Mouse (Mus musculus): ENCODE measurements around the gene Ascc1. TPM values are rescaled to one million over a fixed set of nuclear protein-coding genes. Genes with fewer than 3 reads are reported as not detected.
A peak's percentile ranks its signal among the peaks of the same experiment; 100 is the strongest.
"Not testable (repeated sequence)": the region's sequence is repeated elsewhere in the genome, so short reads cannot be mapped to it uniquely, and the experiment has no call there.

Ascc1 gene
- polyA plus RNA-seq, 1 experiment from 2014 or later: 46.6 TPM

GRCm38 (mm10) chr10:60140751-60141150 lies 138.1 kb downstream of the Ascc1 start:
- 93% methylated on average over 4 of the region's 4 CpGs for WGBS

GRCm38 (mm10) chr10:60141656-60142160 lies 139.1 kb downstream of the Ascc1 start:
- Histone ChIP-seq H3K4me2 (replicated peaks; ENCODE audit: low read depth, low read length) (no peak overlapping the region), H3K4me3 (ENCODE audit: low read depth, low read length) (no peak overlapping the region), H3K4me1 (ENCODE audit: control insufficient read depth, insufficient read depth, low read length) (peaks cover 4% of the 10 kb centered on the region; the same call in 1 of the 2 replicates), H3K9ac (replicated peaks; ENCODE audit: low read depth, low read length) (no peak overlapping the region), H3K9me3 (ENCODE audit: control insufficient read depth, low read depth, low read length) (no peaks in the 10 kb centered on the region), H3K27me3 (ENCODE audit: control insufficient read depth, insufficient read depth, low read length) (no peaks in the 10 kb centered on the region), H3K36me3 (ENCODE audit: control insufficient read depth, insufficient read depth, low read length) (no peaks in the 10 kb centered on the region), H3K27ac (ENCODE audit: low read length) (no peak overlapping the region)
- ATAC-seq (ENCODE audit: insufficient number of reproducible peaks, insufficient read depth, low FRiP score, low read depth): no peak
- WGBS: 88% methylated on average over 3 of the region's 3 CpGs

More at GRCm38 (mm10) chr10:60140751-60141150, 138.1 kb downstream of the Ascc1 start:
- no peak overlapping the region for H3K27ac ChIP-seq (ENCODE audit: low read length)
- no peaks in the 10 kb centered on the region for H3K9me3 ChIP-seq (ENCODE audit: control insufficient read depth, low read depth, low read length)
- no peaks in the 10 kb centered on the region for H3K27me3 ChIP-seq (ENCODE audit: control insufficient read depth, insufficient read depth, low read length)
- no peak overlapping the region for H3K9ac ChIP-seq (replicated peaks; ENCODE audit: low read depth, low read length)
- ATAC-seq (ENCODE audit: insufficient number of reproducible peaks, insufficient read depth, low FRiP score, low read depth): no peak
- no peaks in the 10 kb centered on the region for H3K36me3 ChIP-seq (ENCODE audit: control insufficient read depth, insufficient read depth, low read length)
- peaks cover 8% of the 10 kb centered on the region; the same call in 1 of the 2 replicates for H3K4me1 ChIP-seq (ENCODE audit: control insufficient read depth, insufficient read depth, low read length)
- H3K4me3 ChIP-seq (ENCODE audit: low read depth, low read length): no peak overlapping the region
- no peak overlapping the region for H3K4me2 ChIP-seq (replicated peaks; ENCODE audit: low read depth, low read length)

GRCm38 (mm10) chr10:60147510-60148047 lies 145.0 kb downstream of the Ascc1 start:
- 72% methylated on average over 10 of the region's 10 CpGs for WGBS
- H3K9ac ChIP-seq (replicated peaks; ENCODE audit: low read depth, low read length); ATAC-seq (ENCODE audit: insufficient number of reproducible peaks, insufficient read depth, low FRiP score, low read depth); H3K36me3 ChIP-seq (ENCODE audit: control insufficient read depth, insufficient read depth, low read length); H3K9me3 ChIP-seq (ENCODE audit: control insufficient read depth, low read depth, low read length); H3K27ac ChIP-seq (ENCODE audit: low read length); H3K27me3 ChIP-seq (ENCODE audit: control insufficient read depth, insufficient read depth, low read length); H3K4me2 ChIP-seq (replicated peaks; ENCODE audit: low read depth, low read length); H3K4me1 ChIP-seq (ENCODE audit: control insufficient read depth, insufficient read depth, low read length); H3K4me3 ChIP-seq (ENCODE audit: low read depth, low read length): not testable (repeated sequence)

- Histone ChIP-seq H3K27ac (ENCODE audit: low read length) (no peak overlapping the region), H3K9ac (replicated peaks; ENCODE audit: low read depth, low read length) (no peak overlapping the region), H3K27me3 (ENCODE audit: control insufficient read depth, insufficient read depth, low read length) (no peaks in the 10 kb centered on the region), H3K4me3 (ENCODE audit: low read depth, low read length) (no peak overlapping the region), H3K4me1 (ENCODE audit: control insufficient read depth, insufficient read depth, low read length) (no peaks in the 10 kb centered on the region), H3K4me2 (replicated peaks; ENCODE audit: low read depth, low read length) (no peak overlapping the region), H3K36me3 (ENCODE audit: control insufficient read depth, insufficient read depth, low read length) (no peaks in the 10 kb centered on the region), H3K9me3 (ENCODE audit: control insufficient read depth, low read depth, low read length) (no peaks in the 10 kb centered on the region)
- ATAC-seq (ENCODE audit: insufficient number of reproducible peaks, insufficient read depth, low FRiP score, low read depth): peak; percentile 31; the same call in 1 of the 2 replicates
- under 1% methylated on average over 5 of the region's 5 CpGs for WGBS
These were observed 145.5 kb downstream of the Ascc1 start for GRCm38 (mm10) chr10:60148087-60148486.

Small RNAs within 50 kb of the gene (microRNA-seq; reads per million reads assigned to microRNA genes)
- gene Mir6906: not detected

Other genes with a start within 250 kb of the Ascc1 start
- 26.5 and 29.8 TPM in 2 replicates for gene Dnajb12, start 123.2 kb upstream of the Ascc1 start, polyA plus RNA-seq (2014; fragmentation: Nextera tagmentation; extraction: Ambion mirVana)
- gene Ddit4, start 51.0 kb upstream of the Ascc1 start, polyA plus RNA-seq (2014; fragmentation: Nextera tagmentation; extraction: Ambion mirVana): 2.5 and 3.0 TPM in 2 replicates
- 116 and 118 TPM in 2 replicates for gene Anapc16, start 330 bp downstream of the Ascc1 start, polyA plus RNA-seq (2014; fragmentation: Nextera tagmentation; extraction: Ambion mirVana)
- gene Spock2, start 103.4 kb downstream of the Ascc1 start, polyA plus RNA-seq (2014; fragmentation: Nextera tagmentation; extraction: Ambion mirVana): 3.8 and 5.7 TPM in 2 replicates
- 2.4 and 2.8 TPM in 2 replicates for gene Chst3, start 216.5 kb downstream of the Ascc1 start, polyA plus RNA-seq (2014; fragmentation: Nextera tagmentation; extraction: Ambion mirVana)